Mouse (Mus musculus) kidney, adult 11 months (tissue): Measurements from ENCODE around the gene Ppme1.

ENCODE experiments used
- DNase-seq: peaks from one replicate; pipeline ENCODE4 v3.0.0; 2022

Gene Ppme1

DNA sequence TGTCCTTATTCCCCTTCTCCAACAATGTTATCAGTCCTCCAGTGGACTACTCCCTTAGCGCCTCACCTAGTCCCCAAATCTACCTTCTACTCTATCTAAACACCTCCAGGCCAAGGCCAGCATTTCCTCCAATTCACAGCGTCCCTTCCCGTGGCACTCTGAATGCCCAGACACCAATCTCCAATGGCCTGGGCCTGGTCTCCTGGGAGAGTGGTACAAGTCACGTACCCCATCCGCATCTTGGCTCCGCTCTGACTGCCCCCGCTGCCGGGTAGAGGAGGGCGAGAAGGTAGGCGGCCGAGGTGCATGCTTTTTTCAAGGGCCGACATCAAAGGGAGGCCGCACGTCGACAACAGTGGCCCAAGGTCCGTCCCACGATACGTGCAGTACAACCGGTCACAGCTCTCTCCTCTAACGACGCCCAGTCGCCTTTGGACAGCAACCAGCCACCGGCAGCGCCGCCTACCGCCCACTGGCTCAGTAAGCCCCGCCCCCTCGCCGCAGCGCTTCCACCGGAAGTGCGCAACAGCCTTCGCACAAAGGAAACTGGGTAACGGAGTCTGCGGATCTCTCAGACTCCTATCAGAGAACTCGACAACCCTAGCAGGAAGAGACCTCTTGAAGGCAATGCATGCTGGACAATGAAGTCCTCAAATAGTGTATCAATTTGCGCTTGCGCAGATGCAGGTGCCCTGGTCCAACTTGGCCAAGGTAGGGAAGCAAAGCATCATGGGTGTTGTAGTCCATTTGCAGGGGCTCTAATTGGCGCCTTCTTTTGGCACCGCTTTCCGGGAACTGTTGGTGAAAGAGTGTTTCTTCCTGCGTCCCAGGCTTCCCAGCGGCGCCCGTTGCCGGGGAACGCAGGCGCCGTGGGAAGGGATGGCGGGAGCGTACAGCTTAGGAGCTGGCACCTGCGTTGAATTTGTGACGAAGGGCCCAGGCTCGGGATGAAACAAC, at the start of gene Ppme1, which contains the start of gene C2cd3:
TSS of gene Ppme1 (minus strand) at position 813 of the 957 bp plus-strand sequence.
TSS of gene C2cd3 (plus strand) at position 739 of the 957 bp plus-strand sequence.
- DNase-seq = peak; percentile 100

DNA sequence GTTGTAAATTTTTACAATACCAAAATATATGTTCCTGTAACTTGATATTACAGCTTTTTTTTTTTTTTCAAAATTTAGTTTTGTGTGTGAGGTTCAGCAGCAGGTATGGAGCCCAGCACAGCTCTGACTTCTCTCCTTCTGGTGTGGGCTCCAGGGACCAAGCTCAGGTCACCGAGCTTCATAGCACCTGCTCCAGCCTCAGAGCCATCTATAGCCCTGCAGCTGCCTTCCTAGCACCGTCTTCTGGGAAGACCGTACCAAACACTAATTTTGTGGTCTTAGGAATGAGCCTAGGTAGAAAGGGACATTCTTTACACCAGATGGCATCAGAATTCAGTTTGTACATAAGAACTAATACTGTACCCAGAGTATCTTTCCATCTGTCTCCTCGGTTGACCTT, 36.6 kb upstream of the Ppme1 start:
- no peak for DNase-seq

DNA sequence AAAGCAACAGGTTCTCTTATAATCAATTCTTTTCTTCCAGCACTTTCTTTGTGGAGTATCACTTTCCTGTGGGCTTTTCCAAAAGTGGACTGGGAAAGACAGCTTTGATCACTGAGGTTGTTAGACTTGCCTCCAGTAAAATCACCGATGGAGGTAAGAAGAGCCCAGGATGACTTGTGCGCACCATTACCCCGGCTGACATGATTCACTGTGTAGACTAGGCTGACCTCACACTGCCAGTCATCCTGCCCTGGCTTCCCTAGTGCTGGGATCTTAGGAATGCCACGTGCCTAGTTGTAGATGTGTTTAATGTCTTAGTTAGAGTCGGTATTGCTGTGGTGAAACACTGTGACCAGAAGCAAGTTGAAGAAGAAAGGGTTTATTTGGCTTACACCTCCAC, 35.6 kb upstream of the Ppme1 start:
- no peak for DNase-seq

DNA sequence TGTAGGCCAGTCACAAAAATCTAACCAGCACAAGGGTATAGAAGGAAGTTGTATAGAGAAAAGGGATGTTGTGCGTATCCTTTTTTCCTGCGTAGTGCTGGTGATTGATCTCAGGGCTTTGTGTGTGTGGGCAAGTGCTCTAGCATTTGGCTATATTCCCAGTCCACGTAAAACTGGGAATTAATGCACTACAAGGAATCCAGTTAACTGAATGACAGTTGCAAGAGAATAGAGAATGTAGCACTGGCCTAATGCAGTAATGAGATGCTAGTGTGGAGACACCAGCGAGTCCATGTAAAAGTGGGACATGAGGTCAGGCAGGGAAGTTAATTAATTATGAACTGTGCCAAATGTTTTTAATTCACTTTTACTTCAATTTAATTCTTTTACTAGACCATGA, 30.6 kb upstream of the Ppme1 start:
- DNase-seq = no peak

DNA sequence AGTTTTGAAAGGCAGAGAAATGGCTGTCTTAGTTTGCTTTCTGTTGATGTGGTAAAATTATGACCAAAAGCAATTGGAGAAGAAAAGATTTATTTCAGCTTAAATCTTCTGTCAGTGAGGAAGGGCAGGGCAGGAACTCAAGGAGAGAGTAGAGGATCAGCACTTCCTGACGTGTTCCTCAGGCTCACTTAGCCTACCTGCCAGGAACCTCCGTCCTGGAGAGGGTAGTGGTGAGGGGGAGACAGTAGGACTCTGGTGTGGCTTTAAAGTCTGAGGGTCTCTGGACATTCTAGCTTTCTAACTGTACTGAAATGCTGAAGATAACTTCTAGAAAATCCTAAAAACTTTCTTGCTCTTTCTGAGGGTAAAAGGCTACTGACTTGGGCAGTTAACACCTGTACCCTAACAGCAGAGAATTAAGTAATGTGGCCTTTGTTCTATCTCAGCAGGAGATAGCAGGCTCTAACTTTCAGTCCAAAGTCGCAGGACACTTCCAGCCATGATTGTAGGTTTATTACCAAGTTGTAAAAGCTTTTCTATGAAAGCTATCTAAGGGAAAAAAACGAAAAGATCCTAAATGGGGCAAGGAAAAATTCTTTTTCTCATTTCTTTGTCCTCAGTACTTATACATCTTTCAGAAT, 28.9 kb upstream of the Ppme1 start:
- DNase-seq = no peak

DNA sequence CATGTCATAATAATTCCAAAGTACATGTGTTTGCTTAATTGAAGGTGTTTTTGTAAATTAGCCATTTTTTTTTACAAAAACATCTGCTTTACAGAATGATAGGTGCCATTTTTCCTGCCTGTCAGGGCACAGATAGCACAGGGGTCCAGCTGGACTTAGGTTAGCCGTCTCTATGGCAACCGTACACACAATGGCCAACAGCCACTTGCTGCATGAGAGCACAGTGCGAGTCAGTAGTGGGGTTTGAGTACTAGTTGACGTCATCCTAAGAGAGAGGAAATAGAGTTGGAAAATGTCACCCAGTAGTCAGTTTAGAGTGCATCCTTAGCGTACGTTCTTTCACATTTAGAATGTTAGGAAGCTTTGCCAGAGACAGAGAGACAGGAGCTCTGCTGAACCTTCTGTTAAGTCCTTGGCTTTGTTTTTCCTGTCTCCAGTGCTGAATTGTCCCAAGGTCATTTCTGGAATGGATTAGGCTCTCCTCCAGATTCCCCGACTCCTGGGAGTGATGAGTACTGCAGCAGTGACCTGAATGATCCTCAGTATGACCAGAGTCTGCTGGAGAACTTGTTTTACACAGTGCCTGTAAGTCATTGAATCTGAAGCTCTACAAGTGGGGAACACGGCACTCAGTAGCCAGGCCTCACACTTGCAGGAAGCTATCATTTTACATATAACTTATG, 27.3 kb upstream of the Ppme1 start:
- DNase-seq = no peak

DNA sequence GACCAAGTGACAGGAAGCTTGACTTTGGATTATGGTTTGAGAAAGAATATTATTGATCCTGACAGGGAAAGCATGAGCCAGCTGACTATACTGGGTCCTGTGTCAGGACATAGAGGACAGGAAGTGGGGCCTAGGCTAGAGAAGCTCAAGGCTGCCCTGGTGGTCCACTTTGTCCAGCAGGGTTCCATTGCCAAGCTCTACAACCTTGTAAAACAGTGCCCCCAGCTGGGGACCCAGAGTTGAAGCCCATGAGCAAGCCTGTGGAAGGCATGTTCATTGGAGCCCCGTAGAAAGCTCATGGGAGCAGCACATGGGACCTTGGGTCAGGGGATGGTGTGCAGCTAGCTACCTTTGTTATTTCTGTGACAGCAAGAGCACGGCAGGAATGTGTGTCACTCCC, 20.2 kb upstream of the Ppme1 start:
- DNase-seq = no peak

DNA sequence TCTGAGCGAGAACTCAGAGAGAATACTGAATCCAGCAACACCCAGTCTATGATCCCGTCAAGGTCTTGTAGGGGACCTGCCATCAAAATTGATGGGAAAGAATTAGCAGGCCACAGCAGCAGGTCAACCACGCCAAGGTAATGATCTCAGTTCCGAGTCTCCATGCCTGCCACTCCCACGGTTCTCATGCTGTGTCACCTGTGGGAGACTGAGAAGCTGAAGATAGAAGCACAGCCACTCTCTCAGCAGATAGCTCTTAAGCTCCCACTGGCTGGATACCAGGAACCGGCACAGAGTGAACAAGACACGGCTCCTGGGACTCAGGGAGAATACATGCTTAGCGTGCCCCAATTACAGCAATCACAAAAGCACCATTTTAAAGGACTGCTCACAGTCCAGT, 18.1 kb upstream of the Ppme1 start:
- DNase-seq = no peak

DNA sequence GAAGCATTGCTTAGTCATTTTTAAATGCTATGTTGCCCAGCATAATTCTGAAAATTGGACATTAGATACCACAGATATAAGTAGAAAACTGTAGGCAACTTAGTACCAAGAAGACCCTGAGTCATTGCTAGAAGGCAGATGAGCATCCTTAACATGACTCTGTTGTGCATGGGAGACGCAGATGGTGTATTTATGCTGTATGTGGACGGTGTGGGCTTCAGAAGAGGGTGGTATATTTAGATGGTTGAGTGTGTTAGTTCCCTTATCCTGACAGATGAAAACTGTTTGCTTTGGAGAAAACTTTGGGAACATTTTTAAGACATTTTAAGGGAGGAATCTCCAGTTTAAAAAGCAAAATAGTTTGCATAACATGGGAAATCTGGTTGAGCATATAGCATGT, 16.1 kb upstream of the Ppme1 start:
- DNase-seq = no peak

DNA sequence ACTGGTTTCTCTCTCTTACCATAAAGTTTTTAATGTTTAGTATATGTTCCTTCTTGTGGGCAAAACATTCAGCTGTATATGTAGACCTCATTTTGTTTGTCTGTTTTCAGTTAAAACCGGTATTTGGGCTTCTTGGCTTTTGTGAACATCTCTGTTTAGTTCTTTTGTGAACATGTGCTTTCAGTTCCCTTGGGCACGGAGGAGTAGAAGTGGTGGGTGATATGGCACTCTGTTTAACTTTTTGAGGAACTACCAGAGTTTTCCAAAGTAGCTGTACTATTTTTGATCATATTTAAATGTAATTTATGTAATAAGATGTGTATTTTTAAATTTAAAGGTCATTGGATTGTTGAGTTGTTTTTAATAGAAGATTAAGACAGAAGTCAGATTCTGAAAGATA, 11.1 kb upstream of the Ppme1 start:
- DNase-seq = no peak

DNA sequence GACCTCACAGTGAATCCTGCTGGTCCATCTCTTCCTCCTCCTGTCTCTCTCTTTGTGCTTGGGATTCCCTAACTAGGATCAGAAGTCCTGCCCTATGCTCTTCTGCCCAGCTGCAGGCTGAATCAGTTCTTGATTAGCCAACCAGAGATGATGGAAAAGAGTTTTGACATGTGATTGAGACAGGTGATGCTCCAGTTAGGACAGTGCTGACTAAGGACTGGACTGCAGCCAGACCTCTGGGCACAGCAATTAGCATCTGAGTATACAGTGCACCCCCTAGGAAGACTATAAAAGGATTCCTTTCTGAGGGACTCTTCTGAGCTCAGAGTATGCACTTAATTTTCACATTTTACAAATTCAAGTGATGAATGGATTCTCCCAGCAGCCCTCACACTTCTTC, 9.1 kb upstream of the Ppme1 start:
- no peak for DNase-seq

DNA sequence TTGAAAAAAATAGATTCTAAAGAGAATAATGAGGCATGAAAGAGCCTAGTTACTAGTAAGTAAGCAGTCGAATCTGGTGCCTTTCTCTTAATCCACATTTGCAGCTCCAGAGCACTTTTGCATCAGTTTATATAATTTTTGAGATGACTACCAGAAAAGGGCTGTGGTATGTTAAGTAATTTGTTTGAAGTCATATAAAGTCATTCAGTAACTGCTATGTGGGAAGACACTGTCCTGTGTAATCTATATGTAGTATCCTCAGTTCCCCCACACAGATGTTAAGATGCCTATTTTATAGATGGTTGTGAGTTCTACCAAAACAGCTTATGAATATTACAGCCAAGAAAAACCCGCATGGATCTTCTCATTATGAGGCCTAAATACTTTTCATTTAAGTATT, 6.2 kb upstream of the Ppme1 start:
- no peak for DNase-seq

DNA sequence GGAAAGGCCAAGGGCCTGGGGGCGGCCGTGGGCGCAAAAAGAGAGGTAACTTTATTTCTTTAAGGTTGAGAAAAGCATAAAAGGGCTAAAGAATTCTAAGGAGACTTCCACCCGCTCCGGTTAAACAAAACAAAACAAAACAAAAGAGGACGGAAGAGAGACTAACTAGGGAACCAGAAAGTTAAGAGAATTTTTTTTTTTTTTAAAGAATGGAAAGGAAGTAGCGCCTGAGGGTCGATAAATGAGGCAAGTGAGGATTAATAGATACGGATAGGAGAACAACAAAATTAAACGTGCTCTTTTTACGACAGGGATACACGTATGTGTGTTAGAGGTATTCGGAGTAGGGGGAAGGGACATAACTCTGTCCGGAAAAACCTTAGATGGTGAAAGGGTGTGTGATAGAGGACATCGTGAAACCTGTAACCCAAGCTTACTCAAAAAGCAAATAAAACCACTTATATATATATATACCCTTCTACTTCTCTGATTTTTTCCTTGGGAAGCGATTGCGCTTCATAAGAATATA, 409 bp upstream of the Ppme1 start:
- no peak for DNase-seq

DNA sequence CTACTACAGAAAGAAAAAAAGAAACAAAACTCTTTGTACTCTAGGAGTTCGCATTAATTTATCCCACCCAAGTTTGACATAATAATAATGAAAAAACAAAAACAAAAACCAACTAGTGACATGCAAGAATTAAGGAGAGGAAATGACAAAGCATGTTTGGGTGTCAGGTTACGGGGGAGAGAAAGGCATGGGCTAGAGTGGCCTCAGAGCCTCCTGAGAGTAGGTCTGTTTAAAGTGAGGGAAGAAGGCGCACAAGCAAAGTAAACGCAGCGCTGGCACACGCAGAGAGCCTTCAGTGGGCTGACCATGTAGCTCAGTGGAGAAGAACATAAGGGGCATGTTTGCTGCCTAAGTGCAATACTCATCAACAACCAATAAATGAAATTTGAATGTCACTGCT, 7.2 kb downstream of the Ppme1 start:
- DNase-seq = no peak

DNA sequence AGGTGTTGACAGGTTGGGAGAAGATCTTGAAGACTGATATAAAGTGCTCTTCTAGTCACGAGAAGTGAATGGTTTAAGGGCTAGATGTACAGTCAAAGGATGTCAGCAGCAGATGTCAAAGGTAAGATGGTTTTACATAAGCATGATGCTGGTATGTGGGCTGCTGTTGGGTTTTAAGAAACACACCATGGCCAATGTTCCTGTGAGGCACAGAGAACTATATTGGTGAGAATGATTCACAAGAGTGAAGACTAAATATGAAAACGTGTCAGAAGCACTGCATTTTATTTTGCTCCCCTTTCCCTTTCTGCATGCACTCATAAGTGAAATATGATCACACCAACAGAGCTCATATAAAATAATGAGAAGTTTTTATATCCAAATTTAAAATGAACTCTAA, 8.9 kb downstream of the Ppme1 start:
- no peak for DNase-seq

DNA sequence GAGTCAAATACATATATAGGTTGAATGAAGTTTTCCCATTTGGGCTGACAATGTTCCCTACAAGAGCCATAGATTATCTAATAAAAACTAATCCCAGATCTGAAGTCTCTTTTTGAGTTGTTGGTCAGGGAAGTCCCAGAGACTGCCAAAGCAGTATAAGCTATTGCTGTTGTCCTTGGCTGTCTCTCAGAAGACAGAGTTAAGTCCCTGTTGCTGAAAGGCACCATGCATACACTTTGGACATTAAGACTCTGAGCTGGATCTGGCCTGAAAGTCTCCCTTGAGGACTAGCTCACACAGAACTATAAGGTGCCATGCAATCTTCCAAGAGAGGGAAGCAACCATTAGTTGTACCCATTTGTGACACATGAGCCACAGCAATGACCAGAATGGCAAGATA, 14.3 kb downstream of the Ppme1 start:
- no peak for DNase-seq

DNA sequence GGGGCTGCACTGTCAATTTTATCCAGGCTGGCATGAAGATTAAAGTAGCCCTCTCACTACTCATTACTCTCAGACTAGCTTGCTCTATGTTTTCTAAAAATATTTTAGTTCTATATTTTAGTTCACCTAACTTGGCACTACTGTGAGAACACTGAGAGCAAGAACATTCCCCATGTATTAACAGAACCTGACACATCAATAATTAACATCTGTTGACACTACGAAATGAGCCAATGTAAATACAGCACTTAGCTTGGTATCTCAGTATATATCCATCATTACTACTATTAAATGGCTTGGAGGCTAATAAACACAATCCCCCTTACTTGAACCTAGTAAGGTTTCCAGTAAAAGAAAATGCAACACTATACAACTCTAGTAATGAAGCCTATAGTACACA, 15.3 kb downstream of the Ppme1 start:
- DNase-seq = no peak

DNA sequence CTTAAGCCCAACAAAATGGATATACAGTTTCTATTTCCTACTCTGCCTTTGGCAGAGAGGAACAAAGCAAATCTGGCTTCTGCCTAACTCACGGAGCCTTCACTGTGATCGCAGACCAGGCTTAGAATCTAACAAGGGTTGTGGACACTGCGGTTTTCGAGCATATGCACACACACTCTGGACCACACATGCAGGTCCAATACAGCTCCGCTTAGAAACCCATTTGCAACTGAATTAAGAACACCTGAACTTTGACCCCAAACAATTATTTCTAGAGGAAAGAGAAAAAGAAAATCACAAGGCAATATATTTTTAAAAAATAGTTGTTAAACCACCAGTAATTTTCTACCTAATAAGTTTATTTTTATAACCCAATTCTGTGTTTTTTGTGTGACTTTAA, 15.8 kb downstream of the Ppme1 start:
- DNase-seq = no peak

DNA sequence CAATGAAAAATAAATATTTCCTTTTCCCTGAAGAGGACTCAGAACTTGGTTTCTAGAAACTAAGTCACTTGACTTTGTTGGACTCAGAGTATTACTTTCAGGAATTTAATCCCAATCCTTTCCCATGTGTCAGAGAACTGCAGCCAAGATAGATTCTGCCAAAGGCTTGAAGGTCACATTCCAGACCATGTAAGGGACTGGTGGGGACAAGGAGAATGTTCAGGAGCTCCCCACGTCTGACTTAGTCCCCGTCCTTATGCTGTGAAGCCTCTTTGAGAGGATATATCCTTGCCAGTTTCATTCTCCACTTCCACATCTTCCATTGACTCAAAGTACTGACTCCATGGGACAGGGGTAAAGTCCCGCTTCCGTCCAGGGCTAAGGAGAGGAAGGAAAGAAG, 17.1 kb downstream of the Ppme1 start:
- no peak for DNase-seq

DNA sequence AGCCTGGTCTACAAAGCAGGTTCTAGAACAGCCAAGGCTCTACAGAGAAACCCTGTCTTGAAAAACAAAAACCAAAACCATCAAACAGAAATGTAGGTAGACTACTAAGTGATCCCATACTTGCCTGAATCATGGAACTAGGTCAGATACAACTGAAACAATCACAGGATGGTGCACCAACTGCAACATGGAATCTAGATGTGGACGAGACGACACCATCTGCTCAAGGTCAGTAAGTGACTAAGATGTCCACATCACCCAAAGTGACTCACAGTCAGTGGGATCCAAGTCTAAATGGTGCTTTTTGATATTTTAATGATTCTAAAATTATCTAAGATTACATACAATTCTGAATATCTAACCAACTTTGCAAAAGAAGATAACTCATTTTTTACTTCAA, 36.2 kb downstream of the Ppme1 start:
- DNase-seq = no peak

DNA sequence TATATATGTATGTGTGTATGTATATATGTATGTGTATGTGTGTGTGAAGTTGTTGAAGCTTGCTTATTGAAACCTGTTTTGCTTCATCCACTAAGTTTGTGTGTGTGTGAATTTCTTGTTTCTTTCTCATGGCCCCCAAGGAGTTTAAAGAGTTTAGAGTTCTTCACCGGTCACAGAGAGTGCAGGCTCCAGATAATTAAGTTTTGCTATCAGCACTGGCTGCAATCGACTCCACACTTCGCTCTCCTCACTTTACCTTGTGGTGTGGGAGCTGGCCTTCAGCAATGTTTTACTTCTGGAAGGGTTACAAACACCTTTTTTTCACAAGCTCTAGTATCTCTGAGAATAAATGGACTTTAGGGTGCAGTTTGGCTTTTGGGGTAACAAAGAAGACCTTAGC, 40.8 kb downstream of the Ppme1 start:
- DNase-seq = no peak

DNA sequence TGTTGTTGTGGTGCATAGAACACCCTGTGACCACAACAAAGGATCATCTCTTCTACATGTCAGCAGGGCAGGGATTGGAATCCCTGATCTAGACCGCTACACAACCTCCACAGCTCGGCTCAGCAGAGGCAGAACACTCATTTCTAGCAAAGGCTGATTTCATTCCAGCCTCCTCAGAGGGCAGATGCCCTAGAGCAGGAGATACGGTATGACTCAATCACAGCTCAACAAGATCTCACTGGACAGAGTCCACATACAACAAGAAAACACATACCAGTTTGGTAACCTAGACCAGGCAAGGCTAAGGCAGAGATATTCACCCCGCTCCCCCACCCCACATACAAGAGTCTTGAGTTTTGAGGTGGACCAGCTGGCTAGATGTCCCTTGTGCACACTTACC, 43.5 kb downstream of the Ppme1 start:
- DNase-seq = no peak

DNA sequence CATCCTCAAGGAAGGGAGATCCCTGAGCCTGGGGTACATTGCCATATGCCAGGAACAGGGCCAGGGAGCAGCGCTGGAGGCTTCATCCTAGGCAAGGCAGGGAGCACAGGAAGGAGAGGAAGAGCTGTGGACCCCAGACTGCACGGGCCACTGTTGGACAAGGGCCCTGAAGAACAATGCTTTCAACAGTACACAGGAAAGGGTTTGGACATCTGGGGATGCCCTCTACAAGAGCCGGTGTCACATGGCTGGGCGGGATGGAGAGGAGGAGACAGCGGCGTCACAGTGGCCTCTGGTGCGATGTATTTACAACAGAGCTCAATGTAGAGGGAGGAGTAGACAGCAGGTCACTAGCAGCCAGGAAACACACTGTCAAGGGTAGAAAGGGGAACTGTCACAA, 44.6 kb downstream of the Ppme1 start:
- no peak for DNase-seq

DNA sequence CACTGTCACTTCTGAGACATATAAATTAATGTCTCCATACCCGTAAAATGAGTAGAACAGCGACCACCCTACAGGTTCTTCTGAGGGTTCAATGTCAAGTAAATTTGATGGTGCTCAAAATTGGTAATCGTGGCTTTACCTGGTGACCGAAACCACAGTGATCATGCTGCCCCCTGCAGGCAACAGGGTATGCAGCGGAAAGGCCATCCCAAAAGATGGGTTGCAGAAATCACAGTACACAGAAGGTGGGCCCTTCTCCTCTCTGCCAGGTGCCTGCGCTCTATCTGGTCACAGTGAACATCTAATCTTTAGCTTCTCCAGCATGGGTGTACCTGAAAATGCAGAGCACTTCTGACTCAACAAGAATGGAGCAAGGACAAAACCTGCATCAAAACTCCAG, 46.6 kb downstream of the Ppme1 start:
- DNase-seq = no peak
